Mouse (Mus musculus) testis, adult 2 months (tissue): ENCODE measurements around the gene Oas1c.

Source experiments
- CTCF ChIP-seq: fragments of 200-500 bp; IDR thresholded peaks from 2 replicates; pipeline ENCODE4 v1.5.1; 2012; ENCODE audit warnings: low read depth, mild to moderate bottlenecking, inconsistent platforms, low read length, moderate library complexity; ENCODE audit not compliant: control insufficient read depth, insufficient read depth, insufficient replicate concordance
- POLR2A ChIP-seq: fragments of 200-500 bp; IDR thresholded peaks from 2 replicates; pipeline ENCODE4 v1.6.1; 2012; ENCODE audit warnings: low read depth, mild to moderate bottlenecking, inconsistent platforms, low read length, moderate library complexity; ENCODE audit not compliant: control insufficient read depth

GRCm38 (mm10) chr5:120847067-120847466 lies 34.8 kb upstream of the Oas1c start, which contains the start of gene Oas1f:
- TF ChIP-seq CTCF, result no peak
- no peak for TF ChIP-seq POLR2A
